ENCODE assay signal across 21 mouse cellular contexts in the genomic region with DNA sequence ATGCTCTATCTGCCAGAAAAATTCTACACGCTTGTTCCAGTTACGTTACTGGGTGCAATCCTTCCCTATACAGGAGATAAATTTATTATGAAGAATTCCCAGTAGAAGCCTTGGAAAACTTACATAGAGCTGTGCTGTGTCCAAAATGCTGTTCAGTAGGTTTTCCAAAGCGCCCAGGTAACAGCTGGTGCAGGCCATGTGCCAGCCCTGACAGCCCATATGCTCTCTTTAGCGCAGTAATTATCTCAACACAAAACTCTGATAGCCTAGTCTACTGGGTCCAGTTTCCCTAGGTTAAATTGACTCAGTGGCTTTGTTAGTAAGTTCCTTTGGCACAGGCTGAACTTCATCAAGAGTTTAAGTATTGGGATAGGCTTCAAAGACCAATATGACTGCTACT.
DNase-seq lines count a peak whose midpoint lies in the region; ATAC-seq and TF ChIP-seq lines count a peak whose summit lies in the region.
"Had no signal": no experiment of that assay in that cellular context is flagged by ENCODE, and none has a peak within 500 bp of the region (broad histone marks: within the 10 kb centered on the region; RNA-seq: fewer than 3 reads in every experiment).

No protein-coding gene starts in this region.

- ATAC-seq in forebrain, embryonic 14.5 days, result peak; percentile 81
- ATAC-seq in forebrain, postnatal 0 days, result no peak

- 58% methylated on average over 4 of the region's 4 CpGs for WGBS in forebrain, embryonic 14.5 days
- 66% methylated on average over 4 of the region's 4 CpGs for WGBS in forebrain, postnatal 0 days

- H3K9ac ChIP-seq in forebrain, embryonic 14.5 days (ENCODE audit: low read length), result no peak overlapping the region
- H3K9ac ChIP-seq in forebrain, postnatal 0 days, result no peak overlapping the region
- H3K9ac ChIP-seq: embryonic facial prominence, embryonic 15.5 days; limb, embryonic 15.5 days; liver, embryonic 15.5 days; stomach, embryonic 15.5 days had no signal

- H3K36me3 ChIP-seq in forebrain, embryonic 14.5 days (ENCODE audit: control insufficient read depth, insufficient read depth, low read length), result no peaks in the 10 kb centered on the region
- H3K36me3 ChIP-seq in forebrain, postnatal 0 days (ENCODE audit: insufficient read depth), result no peaks in the 10 kb centered on the region
- H3K36me3 ChIP-seq: embryonic facial prominence, embryonic 15.5 days; limb, embryonic 15.5 days; liver, embryonic 15.5 days; stomach, embryonic 15.5 days had no signal

- peaks cover 9% of the 10 kb centered on the region; the same call in 1 of the 2 replicates for H3K4me1 ChIP-seq in forebrain, embryonic 14.5 days (ENCODE audit: control insufficient read depth, insufficient read depth, low read length)
- no peaks in the 10 kb centered on the region for H3K4me1 ChIP-seq in forebrain, postnatal 0 days (ENCODE audit: insufficient read depth)
- H3K4me1 ChIP-seq: embryonic facial prominence, embryonic 15.5 days; limb, embryonic 15.5 days; liver, embryonic 15.5 days; stomach, embryonic 15.5 days had no signal

- H3K27me3 ChIP-seq in forebrain, embryonic 14.5 days (replicated peaks; ENCODE audit: control insufficient read depth, insufficient read depth, low read length), result no peaks in the 10 kb centered on the region
- H3K27me3 ChIP-seq in forebrain, postnatal 0 days (ENCODE audit: insufficient read depth, low read length), result no peaks in the 10 kb centered on the region
- H3K27me3 ChIP-seq: embryonic facial prominence, embryonic 15.5 days; limb, embryonic 15.5 days; liver, embryonic 15.5 days; stomach, embryonic 15.5 days had no signal

- no peak overlapping the region for H3K4me3 ChIP-seq in forebrain, embryonic 14.5 days (ENCODE audit: low read depth, low read length)
- no peak overlapping the region for H3K4me3 ChIP-seq in forebrain, postnatal 0 days (ENCODE audit: low read depth, low read length)
- H3K4me3 ChIP-seq: embryonic facial prominence, embryonic 15.5 days; gastrocnemius, adult 2 months; limb, embryonic 15.5 days; liver, embryonic 15.5 days; stomach, embryonic 15.5 days had no signal

- TF ChIP-seq CTCF in forebrain, postnatal 0 days (IDR thresholded peaks at IDR 0.05; ENCODE audit: low read depth), result no peak

- peak; percentile 71 for DNase-seq in forebrain, embryonic 14.5 days (ENCODE audit: low spot score)
- no peak for DNase-seq in forebrain, postnatal 0 days
- peak; percentile 4 for DNase-seq in layer of hippocampus, adult 9-11 months
- DNase-seq in layer of hippocampus, adult 9-10 months (ENCODE audit: low spot score), result no peak
- peak; percentile 19 for DNase-seq in cerebellum, adult 9-10 months
- peak; percentile 23 to 38 for DNase-seq in cerebellum, postnatal 36 days
- no peak for DNase-seq in embryo, embryonic 10 days (ENCODE audit: low spot score)
- DNase-seq: adrenal gland, postnatal 36 days; B cell, adult 2 months; gastrocnemius, adult 2 months; heart, postnatal 10 days; kidney, adult 18-20 months; layer of hippocampus, postnatal 36 days; thymus, adult 2 months had no signal

- no peaks in the 10 kb centered on the region for H3K9me3 ChIP-seq in forebrain, embryonic 14.5 days (replicated peaks; ENCODE audit: control insufficient read depth, low read length)
- no peaks in the 10 kb centered on the region for H3K9me3 ChIP-seq in forebrain, postnatal 0 days (ENCODE audit: low read length)
- H3K9me3 ChIP-seq: embryonic facial prominence, embryonic 15.5 days; limb, embryonic 15.5 days; liver, embryonic 15.5 days; stomach, embryonic 15.5 days had no signal

- no peak overlapping the region for H3K4me2 ChIP-seq in forebrain, embryonic 14.5 days (ENCODE audit: low read length)
- no peak overlapping the region for H3K4me2 ChIP-seq in forebrain, postnatal 0 days (ENCODE audit: low read depth)
- H3K4me2 ChIP-seq: embryonic facial prominence, embryonic 15.5 days; heart, embryonic 11.5 days; limb, embryonic 15.5 days; liver, embryonic 15.5 days; midbrain, embryonic 11.5 days; stomach, embryonic 15.5 days had no signal

- no peak overlapping the region for H3K27ac ChIP-seq in forebrain, embryonic 14.5 days (ENCODE audit: low read depth, low read length)
- H3K27ac ChIP-seq in forebrain, postnatal 0 days (ENCODE audit: low read depth, low read length), result no peak overlapping the region
- H3K27ac ChIP-seq: embryonic facial prominence, embryonic 15.5 days; gastrocnemius, adult 2 months; kidney, postnatal 0 days; limb, embryonic 15.5 days; liver, embryonic 15.5 days; stomach, embryonic 15.5 days had no signal

Comparison
In these comparisons a context has a peak if more than half of its experiments do, and no peak if none do; other contexts are left out.
1. DNase-seq: peak in forebrain, embryonic 14.5 days (single experiment), layer of hippocampus, adult 9-11 months (single experiment), cerebellum, adult 9-10 months (single experiment) and cerebellum, postnatal 36 days (2 of 2); none in forebrain, postnatal 0 days (single experiment), layer of hippocampus, adult 9-10 months (single experiment) and embryo, embryonic 10 days (single experiment).